In the genomic region with DNA sequence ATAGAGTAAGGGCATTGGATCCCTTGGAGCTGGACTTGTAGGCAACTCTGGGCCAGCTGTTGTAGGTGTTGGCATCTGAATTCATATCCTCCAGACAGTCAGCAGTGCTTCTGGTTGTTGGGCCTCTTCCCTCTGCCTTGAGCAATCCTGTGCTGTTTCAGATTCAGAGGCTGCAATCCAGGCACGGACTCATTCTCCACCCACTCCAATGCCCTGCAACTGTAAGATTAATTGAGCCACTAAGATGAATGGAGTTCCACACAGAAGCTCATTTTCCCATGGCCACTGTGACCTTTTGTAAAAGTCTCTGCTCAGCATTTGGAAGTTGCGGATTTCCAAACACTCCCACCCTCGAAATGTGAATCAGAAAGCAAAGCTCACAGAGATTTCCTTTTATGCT, we compare ENCODE assay signal across 14 mouse cellular contexts.
DNase-seq lines count a peak whose midpoint lies in the region; ATAC-seq and TF ChIP-seq lines count a peak whose summit lies in the region.
"Had no signal": no experiment of that assay in that cellular context is flagged by ENCODE, and none has a peak within 500 bp of the region (broad histone marks: within the 10 kb centered on the region; RNA-seq: fewer than 3 reads in every experiment).

No protein-coding gene starts in this region.

- H3K36me3 ChIP-seq in liver, adult 2 months (ENCODE audit: control insufficient read depth, insufficient read depth, low read length): no peaks in the 10 kb centered on the region
- no peaks in the 10 kb centered on the region for H3K36me3 ChIP-seq in liver, embryonic 12.5 days
- H3K36me3 ChIP-seq in lung, postnatal 0 days (ENCODE audit: insufficient read depth, low read length): no peaks in the 10 kb centered on the region
- H3K36me3 ChIP-seq: liver, embryonic 15.5 days; midbrain, embryonic 10.5 days had no signal

- no peak for TF ChIP-seq POLR2A in liver, adult 2 months (IDR thresholded peaks at IDR 0.05; ENCODE audit: extremely low read depth, insufficient read depth, low read length)

- no peaks in the 10 kb centered on the region for H3K27me3 ChIP-seq in liver, adult 2 months (ENCODE audit: control insufficient read depth, insufficient read depth, low read length)
- no peaks in the 10 kb centered on the region for H3K27me3 ChIP-seq in liver, embryonic 12.5 days (replicated peaks)
- no peaks in the 10 kb centered on the region for H3K27me3 ChIP-seq in lung, postnatal 0 days (replicated peaks; ENCODE audit: insufficient read depth, low read length)
- H3K27me3 ChIP-seq: liver, embryonic 15.5 days had no signal

- peak overlapping the region; percentile 44; the same call in 1 of the 2 replicates for H3K27ac ChIP-seq in liver, adult 2 months (replicated peaks; ENCODE audit: insufficient read depth, low read depth, low read length)
- H3K27ac ChIP-seq in liver, embryonic 12.5 days: no peak overlapping the region
- H3K27ac ChIP-seq in lung, postnatal 0 days (ENCODE audit: low read length): no peak overlapping the region
- H3K27ac ChIP-seq: liver, embryonic 15.5 days; midbrain, embryonic 10.5 days had no signal

- no peak for ATAC-seq in liver, embryonic 12.5 days
- ATAC-seq in lung, postnatal 0 days: no peak
- ATAC-seq: forebrain, embryonic 14.5 days had no signal

- 49% methylated on average over 3 of the region's 3 CpGs for WGBS in liver, adult 2 months
- WGBS in liver, embryonic 12.5 days (ENCODE audit: insufficient replicate concordance): 54% methylated on average over 3 of the region's 3 CpGs
- 37% methylated on average over 3 of the region's 3 CpGs for WGBS in lung, postnatal 0 days

- no peak overlapping the region for H3K9ac ChIP-seq in liver, adult 2 months (ENCODE audit: low read depth, low read length)
- H3K9ac ChIP-seq in liver, embryonic 12.5 days: no peak overlapping the region
- no peak overlapping the region for H3K9ac ChIP-seq in lung, postnatal 0 days (replicated peaks; ENCODE audit: low read depth)
- H3K9ac ChIP-seq: liver, embryonic 15.5 days had no signal

- H3K9me3 ChIP-seq in liver, embryonic 12.5 days (replicated peaks): no peaks in the 10 kb centered on the region
- no peaks in the 10 kb centered on the region for H3K9me3 ChIP-seq in lung, postnatal 0 days (ENCODE audit: low read length)
- H3K9me3 ChIP-seq: liver, embryonic 15.5 days; midbrain, embryonic 10.5 days had no signal

- H3K4me1 ChIP-seq in liver, adult 2 months (ENCODE audit: control insufficient read depth, insufficient read depth, low read length): peaks cover 3% of the 10 kb centered on the region; the same call in 1 of the 2 replicates
- no peaks in the 10 kb centered on the region for H3K4me1 ChIP-seq in liver, embryonic 12.5 days
- no peaks in the 10 kb centered on the region for H3K4me1 ChIP-seq in lung, postnatal 0 days (ENCODE audit: insufficient read depth, low read depth, low read length)
- H3K4me1 ChIP-seq: liver, embryonic 15.5 days had no signal

- no peak overlapping the region for H3K4me3 ChIP-seq in liver, adult 2 months (ENCODE audit: insufficient read depth, low read depth, low read length)
- no peak overlapping the region for H3K4me3 ChIP-seq in liver, embryonic 12.5 days
- H3K4me3 ChIP-seq in lung, postnatal 0 days (ENCODE audit: low read depth, low read length): no peak overlapping the region
- H3K4me3 ChIP-seq: liver, embryonic 15.5 days; midbrain, embryonic 10.5 days had no signal

- intact Hi-C loops in left cerebral cortex, postnatal 4 days (cut with DNase I): no loop called here

- H3K79me2 ChIP-seq in liver, adult 2 months (ENCODE audit: control insufficient read depth, insufficient read depth, low read length): no peaks in the 10 kb centered on the region

- no peak overlapping the region for H3K4me2 ChIP-seq in liver, embryonic 12.5 days
- H3K4me2 ChIP-seq in lung, postnatal 0 days (replicated peaks; ENCODE audit: low read depth, low read length): no peak overlapping the region
- H3K4me2 ChIP-seq: liver, embryonic 15.5 days had no signal

- TF ChIP-seq CTCF in liver, adult 2 months (IDR thresholded peaks at IDR 0.05; ENCODE audit: low read depth, low read length): no peak
- no peak for TF ChIP-seq CTCF in lung, postnatal 0 days (IDR thresholded peaks at IDR 0.05)

- DNase-seq in embryo, embryonic 10 days (ENCODE audit: low spot score): peak; percentile 37
- DNase-seq in embryo, embryonic 9.5 days (ENCODE audit: extremely low spot score): no peak
- DNase-seq in liver, adult 2 months (ENCODE audit: extremely low read depth, low read depth, low spot score): peak; percentile 36
- DNase-seq in adrenal gland, postnatal 10 days: peak; percentile 59
- DNase-seq in lung, postnatal 0 days (ENCODE audit: low spot score): peak; percentile 23
- DNase-seq in left cerebral cortex, postnatal 4 days: no peak
- no peak for DNase-seq in spleen, postnatal 10 days (ENCODE audit: low spot score in 2 of 2)
- DNase-seq: cerebellum, adult 9-11 months; retina, postnatal 1 day; thymus, adult 18-20 months had no signal

- TF ChIP-seq EP300 in lung, postnatal 0 days (IDR thresholded peaks at IDR 0.05): no peak

Comparison
In these comparisons a context has a peak if more than half of its experiments do, and no peak if none do; other contexts are left out.
1. DNase-seq: peak in embryo, embryonic 10 days (single experiment), liver, adult 2 months (single experiment), adrenal gland, postnatal 10 days (single experiment) and lung, postnatal 0 days (single experiment); none in embryo, embryonic 9.5 days (single experiment), left cerebral cortex, postnatal 4 days (single experiment) and spleen, postnatal 10 days (0 of 2).